Mouse (Mus musculus) CD4-positive, CD25-positive, alpha-beta regulatory T cell, adult 4 months (primary cell): ENCODE results near the gene Oit1. TPM values are rescaled to one million over a fixed set of nuclear protein-coding genes. Genes with fewer than 3 reads are reported as not detected.

Experiments
- polyA plus RNA-seq, 2 experiments: library from polyadenylated mRNA; unstranded; fragments of 100-300 nt; shearing (Covaris generic); gene quantifications; one replicate each; pipeline ENCODE4 v1.2.1; 2017

Gene Oit1
- polyA plus RNA-seq, 2 experiments from 2014 or later: not detected

Other genes with a start within 250 kb of the Oit1 start
- gene Pdhb, start 205.7 kb downstream of the Oit1 start, polyA plus RNA-seq: 100 to 1,000 TPM; 139 to 163 TPM
- 1 to 10 TPM; 2.0 to 3.4 TPM for gene Kctd6, start 164.6 kb downstream of the Oit1 start, polyA plus RNA-seq
- gene Acox2, start 119.4 kb downstream of the Oit1 start, polyA plus RNA-seq: not detected
- gene Fam107a, start 60.7 kb downstream of the Oit1 start, polyA plus RNA-seq: not detected